Mouse (Mus musculus) urinary bladder, postnatal 25 days (tissue): ENCODE results near the gene Kcna2.

ENCODE experiments used
- DNase-seq: peaks from one replicate; pipeline ENCODE4 v3.0.0; 2022; ENCODE audit warnings: low spot score

The Kcna2 gene

DNA sequence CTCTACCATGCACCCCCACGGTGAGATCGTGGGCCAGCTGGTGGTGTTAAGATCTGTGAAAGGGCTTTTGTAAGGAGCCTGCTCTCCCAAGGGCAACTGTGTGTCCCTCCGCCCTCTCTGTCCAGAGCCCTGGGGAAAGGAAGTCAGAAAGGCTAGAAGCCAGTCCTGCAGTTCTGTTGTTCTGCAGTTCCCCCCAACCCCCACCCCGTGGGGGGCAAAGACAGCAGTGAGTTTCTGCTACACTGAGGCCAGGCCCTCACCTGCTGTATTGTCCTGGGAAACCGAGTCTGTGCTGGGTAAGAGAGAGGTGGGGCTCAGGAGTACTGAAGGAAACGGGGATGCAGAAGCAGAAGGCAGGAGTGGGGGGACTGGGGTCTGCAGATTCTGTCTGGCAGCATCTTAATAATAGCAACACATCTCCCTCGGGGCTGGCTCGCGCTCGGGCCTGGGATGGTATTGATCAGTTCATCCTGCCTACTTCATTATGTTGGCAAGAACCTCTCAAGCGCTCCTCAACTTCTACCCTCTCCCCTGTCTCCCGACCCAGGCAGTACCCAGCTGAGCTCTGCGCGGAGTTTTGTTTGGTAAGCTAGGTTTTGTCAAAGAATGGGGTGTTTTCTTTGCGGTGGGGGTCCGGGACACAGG is at the start of gene Kcna2:
Kcna2 (plus strand) TSS at position 336 of the 645 bp plus-strand sequence.
- DNase-seq: no peak

DNA sequence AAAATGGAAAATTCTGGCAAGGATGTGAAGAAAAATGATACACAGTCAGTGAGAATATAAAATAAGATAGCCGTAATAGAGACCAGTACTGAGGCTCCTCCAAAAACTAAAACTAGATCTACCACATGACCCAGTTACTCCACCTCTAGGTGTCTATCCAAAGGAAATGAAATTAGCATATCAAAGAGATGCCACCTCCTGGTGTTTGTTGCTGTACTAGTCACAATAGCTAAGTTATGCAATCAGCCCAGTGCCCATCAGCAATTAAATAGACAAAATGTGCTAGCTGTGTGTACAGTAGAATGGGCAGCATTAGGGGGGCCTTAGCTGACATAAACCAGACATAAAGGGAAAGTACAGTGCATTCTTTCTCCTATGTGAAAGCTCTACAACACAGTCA is 39.5 kb upstream of the Kcna2 start:
- DNase-seq: no peak

DNA sequence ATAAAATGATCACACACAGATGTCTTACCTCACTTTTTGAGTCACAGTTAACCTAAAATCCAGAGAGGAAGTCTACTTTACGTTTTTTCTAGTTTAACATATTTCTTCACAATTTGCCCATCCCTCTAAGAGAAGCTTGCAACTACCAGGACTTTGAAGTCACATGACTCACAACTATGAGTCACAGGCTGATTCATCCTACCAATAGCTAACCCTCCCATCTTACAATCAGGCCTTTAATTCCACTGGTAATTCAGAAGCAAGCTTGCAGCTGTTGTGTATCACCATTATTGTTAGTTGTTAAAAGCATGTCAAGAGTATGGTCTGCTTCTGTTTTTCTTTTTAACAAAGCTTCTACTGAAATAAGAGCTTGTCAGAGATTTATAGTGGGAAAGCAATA is 38.2 kb upstream of the Kcna2 start:
- DNase-seq: no peak

DNA sequence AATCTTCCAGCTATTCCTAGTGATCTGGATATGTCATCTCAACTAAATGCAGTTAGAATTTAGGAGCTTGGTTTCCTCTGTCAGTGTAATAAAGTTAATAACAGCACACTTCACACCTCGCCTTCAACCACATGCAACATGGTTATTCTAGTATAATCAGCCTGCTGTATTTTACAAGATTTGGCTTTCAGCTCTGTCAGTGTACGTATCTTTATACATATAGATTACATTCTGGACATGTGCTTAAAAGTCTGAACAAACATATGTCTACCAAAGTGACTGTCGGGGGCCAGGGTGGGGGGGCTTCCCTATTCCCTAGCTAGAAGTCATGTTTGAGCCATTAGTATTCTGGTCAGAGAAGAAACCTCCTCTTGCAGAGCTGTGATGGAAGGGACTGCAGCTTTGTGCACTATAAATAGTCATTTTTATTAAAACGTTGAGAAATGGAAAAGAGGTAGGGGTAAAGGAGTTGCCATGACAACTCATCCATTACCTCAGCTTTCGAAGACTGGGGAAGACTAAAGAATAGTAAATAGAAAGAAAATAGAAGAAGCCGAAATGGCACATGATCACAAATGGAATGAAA is 35.3 kb upstream of the Kcna2 start:
- DNase-seq: no peak

DNA sequence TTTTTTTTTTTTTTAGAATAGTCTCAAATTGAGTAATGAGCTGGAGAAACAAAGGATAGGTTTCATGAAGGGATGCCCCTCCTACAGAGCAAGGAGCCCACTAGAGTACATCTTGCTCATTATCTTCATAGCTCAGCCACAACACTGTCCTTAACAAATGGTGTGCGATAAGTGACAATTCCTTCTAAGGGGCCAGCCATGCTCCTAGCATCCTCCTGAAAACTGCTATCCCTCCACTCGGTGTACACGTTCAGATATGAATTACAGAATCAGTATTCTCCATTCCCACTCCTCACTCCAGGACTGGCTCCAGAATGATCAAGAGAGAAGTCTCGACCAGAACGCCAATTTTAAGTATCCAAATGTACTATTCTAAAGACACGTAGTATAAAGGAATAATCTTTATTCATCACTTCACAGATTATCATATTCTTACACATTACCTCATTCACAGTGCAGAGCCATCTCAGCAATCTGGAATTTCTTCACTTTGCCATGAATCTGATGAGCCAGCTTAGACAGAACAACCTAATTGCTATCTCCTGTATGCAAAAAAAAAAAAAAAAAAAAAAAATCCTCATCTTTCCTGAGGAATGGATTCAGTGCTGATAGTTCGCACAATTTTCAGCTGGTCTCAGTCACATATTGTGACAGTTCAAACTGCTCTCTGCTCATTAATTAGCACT is 34.6 kb upstream of the Kcna2 start:
- no peak for DNase-seq

DNA sequence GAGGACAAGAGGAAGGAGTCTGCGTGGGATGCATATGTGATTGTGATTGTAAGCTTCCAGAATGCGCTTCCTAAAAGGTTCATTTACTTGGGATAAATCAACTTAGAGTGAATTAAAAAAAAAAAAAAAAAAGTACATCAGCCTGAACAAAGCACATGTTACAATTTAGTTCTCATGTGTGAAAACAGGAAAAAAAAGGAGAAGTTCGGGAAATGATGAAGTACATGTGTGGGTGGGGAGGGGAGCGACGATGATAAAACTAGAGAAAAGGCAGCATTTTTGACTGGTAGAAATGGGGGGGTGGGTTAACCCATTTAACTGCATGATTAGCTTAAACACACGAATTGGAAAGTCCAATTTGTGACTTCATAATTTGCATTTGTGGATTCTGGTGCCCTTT is 33.7 kb upstream of the Kcna2 start:
- DNase-seq: no peak

DNA sequence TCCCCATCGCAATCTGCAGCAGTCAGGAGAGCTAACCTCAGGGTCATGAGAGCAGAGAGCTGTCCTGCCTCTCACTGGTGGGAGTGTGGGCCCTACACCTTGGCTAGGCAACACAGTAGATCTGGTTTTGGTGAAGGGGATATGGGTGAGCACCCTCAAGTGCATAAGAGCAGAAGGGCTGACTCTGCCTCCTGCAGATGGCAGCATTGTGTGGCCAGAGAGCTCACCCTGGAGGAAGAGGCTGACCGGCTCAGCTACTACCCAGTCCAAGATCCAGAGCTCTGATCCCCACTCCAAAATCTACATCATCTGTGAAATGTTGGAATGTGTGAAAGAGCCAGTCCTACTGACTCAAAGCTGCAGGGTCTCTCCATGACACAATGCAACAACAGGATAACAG is 27.1 kb upstream of the Kcna2 start:
- DNase-seq: no peak

DNA sequence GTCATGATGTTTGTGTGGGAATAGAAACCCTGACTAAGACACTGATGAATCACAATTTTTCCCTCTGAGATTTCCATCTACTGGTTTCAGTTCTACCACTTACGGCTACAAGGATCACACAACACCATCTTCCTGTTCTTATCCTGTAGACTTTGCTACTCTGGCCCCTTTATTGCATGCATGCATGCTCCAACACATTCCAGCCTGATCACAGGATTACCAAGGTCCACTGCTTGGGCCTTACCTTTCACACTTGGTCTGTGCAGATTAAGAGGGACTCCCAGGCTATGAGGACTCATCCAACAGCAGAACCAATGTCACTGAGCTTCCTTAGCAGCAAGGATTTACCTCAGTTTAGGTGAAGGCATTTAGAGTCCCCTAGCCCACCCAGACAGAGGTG is 25.2 kb upstream of the Kcna2 start:
- no peak for DNase-seq

DNA sequence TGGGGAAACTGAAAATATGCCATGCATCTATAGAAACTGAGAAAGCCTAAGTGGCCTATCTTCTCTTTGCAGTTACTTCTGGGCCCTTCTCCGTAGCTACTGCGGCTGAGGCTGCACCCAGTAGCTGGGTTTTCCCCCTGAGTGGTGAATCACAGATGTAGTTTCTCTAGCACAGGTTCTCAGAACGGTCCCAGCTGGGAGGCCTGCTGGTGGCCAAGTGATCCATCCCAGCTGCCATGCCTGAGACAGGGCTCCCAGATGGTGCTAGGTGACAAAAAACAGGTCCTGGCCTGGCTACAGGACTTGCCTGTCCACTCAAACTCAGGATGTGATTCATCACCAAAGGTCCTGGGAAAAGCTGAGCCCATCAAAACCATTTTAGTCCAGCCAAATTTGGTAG is 24.3 kb upstream of the Kcna2 start:
- no peak for DNase-seq

DNA sequence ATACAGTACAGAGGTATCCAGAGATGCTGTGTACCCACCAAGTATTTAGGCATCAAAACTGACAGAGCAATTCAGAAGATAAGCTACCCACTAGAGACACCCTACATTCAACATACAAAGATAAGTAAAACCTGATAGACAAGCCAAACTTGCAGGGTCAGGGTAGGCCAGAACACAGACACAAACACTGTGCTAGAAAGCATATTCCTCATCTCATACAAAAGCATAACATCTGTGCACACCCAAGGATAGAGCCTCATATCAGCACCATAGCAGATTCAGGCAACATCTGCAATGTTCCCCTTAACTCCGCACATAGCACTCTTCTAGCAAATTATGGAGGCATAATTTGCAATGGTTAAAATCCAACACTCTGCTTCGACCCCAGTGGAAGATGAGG is 23.8 kb upstream of the Kcna2 start:
- DNase-seq: no peak

DNA sequence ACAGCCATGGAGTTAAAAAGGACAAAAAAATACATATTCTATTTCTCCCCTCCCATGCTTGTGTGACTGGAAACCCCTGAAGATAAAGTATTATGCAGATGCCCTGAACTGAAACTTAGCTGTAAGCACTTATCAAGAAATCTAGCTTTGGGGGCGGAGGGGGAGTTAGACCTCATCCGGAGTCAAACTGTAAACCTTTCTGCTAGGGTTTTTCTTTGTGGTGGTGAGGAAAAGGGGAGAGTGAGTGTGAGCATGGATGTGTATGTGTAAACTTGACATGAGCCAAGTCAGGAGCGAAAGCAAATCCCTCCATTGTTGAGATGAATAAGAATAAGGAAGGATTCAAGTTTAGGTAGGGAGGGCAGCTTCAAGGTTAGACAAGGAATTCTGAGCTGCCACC is 20.1 kb upstream of the Kcna2 start:
- no peak for DNase-seq

DNA sequence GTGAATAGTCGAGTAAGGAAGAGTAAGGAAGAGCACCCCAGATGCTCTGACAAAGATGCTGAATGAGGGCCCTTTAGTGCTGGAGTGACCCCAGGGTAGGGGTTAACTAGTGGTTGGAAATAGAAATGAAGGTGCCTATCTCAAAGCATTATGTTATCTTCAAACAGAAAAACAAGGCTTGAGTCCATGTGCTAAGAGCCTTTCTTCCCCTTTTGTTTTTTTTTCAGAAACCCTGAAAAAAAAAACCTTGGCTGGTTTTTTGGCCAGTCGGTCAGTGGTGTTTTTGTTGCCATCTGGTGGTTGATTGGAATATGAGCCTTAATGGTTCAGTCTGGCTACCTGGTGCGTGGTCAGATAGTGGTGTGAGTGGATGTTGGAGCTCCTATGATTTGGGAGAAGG is 19.7 kb upstream of the Kcna2 start:
- no peak for DNase-seq

DNA sequence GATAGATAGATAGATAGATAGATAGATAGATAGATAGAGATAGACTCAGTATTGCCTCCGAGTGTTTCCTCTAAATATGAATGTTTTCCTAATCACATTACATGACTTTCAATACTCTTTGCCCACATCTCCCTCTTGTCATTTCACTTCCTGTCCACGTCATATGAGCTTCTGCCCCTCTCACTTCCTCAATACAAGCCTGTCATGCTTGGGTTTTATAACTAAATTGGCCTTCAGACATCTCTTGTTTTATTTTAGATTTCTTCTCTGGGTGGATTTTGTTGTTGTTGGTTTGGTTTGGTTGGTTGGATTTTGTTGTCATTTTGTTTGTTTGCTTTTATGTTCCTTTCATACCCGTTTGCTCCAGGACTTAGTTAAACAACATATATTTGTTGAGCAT is 16.4 kb upstream of the Kcna2 start:
- DNase-seq: no peak

DNA sequence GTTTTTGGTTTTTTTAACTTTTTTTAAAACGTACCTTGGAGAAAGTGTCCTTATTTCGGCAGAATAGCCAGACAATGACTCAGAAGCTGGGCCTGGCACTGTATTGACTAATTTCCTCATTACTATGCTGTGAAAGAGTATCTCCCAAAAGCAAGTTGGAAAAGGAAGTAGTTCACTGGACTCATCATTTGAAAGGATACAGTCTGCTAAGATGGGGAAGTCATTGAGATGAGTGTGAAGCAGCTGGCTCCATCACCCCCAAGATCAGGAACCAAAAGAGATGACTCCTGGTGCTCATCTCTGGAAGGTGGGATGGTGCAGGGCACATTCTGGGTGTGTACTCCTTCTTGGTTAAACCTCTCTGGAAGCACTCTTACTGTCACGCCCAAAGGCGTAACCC is 13.5 kb upstream of the Kcna2 start:
- no peak for DNase-seq

DNA sequence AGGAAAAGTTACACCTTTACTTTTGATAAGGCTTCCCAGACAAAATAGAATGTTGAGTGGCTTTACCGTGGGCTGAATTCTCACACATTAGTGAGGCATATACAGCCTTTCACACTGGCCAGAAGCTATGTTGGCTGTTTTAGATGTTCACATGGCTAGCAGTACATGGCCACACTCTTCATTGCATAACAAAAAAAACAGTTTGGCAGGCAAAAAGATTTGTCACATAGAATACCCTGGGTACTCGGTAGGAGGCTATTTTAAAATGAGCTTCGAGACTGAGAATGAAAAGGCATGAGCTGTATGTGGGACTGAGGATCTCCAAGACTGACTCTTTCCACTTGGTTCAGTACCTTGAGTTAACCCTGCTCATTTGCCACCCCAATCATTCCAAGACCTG is 12.1 kb upstream of the Kcna2 start:
- DNase-seq: no peak

DNA sequence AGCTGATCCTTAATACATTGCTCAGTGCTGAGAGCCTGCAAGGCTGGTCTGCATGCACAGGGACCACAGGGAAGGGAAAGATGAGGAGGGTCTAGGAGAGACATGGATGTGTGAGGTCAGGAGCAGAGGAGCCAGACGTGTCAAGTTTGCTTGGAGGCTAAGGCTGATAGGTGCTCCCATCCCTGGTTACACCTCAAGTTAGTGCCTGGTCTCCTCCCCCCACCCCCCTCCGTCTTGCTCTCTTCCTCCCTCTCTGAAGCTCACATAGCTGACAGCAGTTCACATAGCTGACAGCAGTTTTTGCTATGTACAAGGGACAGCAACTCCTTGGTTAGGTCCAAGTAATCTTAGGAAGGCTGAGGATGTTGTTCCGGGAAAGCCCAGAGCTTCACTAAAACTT is 11.5 kb upstream of the Kcna2 start:
- no peak for DNase-seq

DNA sequence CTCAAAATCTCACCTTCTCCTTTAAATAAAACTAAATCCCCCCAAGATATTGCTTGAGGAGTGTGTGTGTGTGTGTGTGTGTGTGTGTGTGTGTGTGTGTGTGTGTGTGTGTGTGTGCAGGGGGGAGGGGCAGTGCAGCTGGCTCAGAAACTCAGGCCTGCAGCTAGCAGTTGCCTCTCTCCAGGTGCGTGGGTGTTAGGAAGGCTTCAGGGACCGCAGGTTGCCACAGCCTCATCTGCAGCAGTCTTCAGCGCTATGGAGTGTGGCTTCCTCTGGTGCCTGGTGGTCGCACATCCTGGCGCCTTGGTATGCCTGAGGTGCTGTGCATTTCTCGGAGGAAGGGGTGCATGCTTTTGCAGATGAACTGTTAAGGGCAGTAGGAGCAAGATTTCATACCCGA is 10.9 kb upstream of the Kcna2 start:
- DNase-seq: no peak

DNA sequence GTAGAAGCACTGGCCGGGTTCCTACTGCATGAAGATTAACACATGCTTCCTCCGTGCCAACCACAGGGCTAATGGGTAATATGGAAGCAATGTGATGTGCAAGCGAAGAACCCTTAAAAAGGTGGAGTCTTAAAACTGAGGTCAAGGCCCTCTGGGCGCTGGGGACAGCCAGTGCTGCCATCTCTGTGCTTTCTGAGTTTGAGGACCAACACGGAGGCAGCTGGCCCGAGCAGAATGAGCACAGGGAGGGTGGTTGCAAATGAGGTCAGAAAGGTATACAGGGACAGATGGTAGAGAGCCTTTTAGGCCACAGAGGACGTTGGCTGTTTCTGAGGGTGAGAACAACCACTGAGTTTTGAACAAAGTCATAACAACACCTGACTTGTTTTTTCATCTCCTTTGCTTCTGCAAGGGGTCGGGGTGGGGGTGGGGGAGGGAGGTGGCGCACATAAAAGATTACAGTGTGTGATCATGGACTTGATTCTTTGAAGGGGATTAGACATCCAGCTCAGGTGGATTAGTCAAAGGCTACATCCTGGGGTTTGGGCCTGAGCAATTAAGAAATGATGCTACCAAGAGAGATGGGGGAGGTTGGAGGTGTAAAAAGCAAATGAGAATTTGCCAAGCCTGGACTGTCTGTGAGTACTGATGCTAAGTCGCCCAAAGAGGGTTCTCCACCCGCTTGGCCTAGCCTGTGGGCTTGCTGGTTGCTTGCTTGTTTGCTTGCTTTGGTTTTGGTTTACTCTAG is 10.4 kb upstream of the Kcna2 start:
- no peak for DNase-seq

DNA sequence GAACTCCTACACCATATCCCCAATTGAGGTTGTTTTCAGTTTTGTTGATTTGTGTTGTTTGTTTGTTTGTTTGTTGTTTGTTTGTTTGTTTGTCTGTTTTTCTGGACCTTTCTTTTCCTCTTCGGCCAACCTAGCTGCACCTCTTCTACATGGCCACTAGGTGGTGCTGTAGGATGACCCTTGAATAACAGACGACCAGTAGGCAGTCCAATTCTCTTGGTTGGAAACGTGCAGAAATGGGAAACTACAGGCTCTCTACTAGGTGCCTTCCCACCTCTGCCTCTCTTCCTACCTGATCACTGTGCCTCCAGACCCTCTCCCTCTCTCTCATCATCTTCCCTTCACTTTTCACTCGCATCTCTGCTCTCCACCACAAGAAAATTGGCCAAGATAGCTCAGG is 6.9 kb upstream of the Kcna2 start:
- DNase-seq: peak; percentile 29

DNA sequence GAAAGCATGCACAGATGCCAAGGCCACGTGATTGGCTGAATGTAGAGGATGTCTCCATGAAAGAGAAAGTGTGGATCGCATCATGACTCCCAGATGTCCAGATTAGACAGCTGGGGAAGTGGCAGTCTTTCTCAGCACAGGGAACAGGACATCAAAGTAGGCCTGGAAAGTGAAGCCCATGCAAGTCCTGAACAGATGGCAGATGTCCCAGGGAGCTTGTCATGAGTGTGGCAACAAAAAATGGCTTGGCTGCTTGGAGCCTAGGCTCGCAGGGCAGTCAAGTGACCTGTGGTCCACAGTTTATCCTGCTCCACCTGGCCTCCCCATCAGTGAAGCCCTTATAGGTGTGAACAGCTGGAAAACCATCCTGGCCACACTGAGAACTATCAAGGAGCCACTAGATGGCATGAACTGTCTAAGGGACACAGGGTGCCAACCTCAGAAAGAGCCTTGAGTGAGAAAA is 4.6 kb upstream of the Kcna2 start:
- no peak for DNase-seq

DNA sequence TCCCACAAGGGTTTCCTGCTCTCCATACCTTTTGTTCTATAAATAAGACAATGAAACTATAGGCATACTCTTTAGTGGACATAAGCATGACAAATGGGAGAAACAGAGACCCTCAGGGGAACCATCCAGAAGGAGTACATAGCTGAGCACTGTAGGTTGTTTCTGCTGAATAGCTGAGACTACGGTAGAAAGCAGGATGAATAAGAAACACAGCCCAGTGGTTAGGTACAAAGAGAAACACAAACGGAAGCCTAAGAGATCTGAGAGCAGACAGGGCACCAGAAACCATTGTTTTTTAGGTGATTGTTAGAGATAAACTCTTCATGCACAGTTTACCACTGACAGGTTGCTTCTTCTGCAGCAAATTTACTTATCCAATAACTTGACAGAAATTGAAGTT is 1.1 kb upstream of the Kcna2 start:
- no peak for DNase-seq

DNA sequence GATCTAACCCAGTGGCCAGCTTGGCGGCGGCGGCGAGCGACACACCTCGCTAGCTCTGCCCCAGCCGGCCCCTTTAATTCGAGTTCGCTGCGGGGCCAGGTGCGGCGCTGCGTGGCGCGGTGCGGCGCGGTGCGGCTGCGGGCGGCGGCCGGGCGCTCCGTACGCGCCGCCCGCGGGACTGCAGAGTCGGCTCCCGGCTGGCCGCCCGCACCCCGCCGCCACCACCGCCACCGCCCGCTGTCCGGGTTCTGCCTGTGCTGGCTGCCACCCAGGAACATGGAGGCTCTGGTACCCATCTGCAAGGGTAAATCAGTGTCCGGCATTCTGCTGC is 475 bp downstream of the Kcna2 start:
- DNase-seq: no peak
